ENCODE assay signal across 15 mouse cellular contexts in genomic region chr3:49807721-49808120, GRCm38 (mm10). TPM values are rescaled to one million over a fixed set of nuclear protein-coding genes. Genes with fewer than 3 reads are reported as not detected.
DNase-seq lines count a peak whose midpoint lies in the region; ATAC-seq and TF ChIP-seq lines count a peak whose summit lies in the region.
"Had no signal": no experiment of that assay in that cellular context is flagged by ENCODE, and none has a peak within 500 bp of the region (broad histone marks: within the 10 kb centered on the region; RNA-seq: fewer than 3 reads in every experiment).

No protein-coding gene starts in this region.

- DNase-seq in intestine, embryonic 14.5 days (ENCODE audit: low spot score), result no peak
- no peak for DNase-seq in lung, adult 2 months
- peak; percentile 13 for DNase-seq in embryo, embryonic 11.5 days (ENCODE audit: low read depth, low spot score)
- no peak for DNase-seq in frontal cortex, postnatal 10 days (ENCODE audit: low spot score in 2 of 2)
- DNase-seq in frontal cortex, postnatal 14 days (ENCODE audit: low spot score in 2 of 2), result no peak
- DNase-seq: cerebellum, adult 18-20 months; heart, adult 2 months; lung, adult 18-20 months had no signal

- no peaks in the 10 kb centered on the region for H3K36me3 ChIP-seq in intestine, embryonic 14.5 days (ENCODE audit: control insufficient read depth, insufficient read depth, low read length)
- H3K36me3 ChIP-seq in intestine, postnatal 0 days (ENCODE audit: control insufficient read depth, insufficient read depth), result no peaks in the 10 kb centered on the region
- H3K36me3 ChIP-seq in lung, embryonic 16.5 days (ENCODE audit: control insufficient read depth, insufficient read depth, low read length), result no peaks in the 10 kb centered on the region
- H3K36me3 ChIP-seq in limb, embryonic 15.5 days, result no peaks in the 10 kb centered on the region
- H3K36me3 ChIP-seq: forebrain, embryonic 12.5 days; hindbrain, embryonic 15.5 days; neural tube, embryonic 13.5 days had no signal

- 32% methylated on average over 5 of the region's 5 CpGs for WGBS in intestine, embryonic 14.5 days
- WGBS in intestine, postnatal 0 days, result 48% methylated on average over 5 of the region's 5 CpGs
- WGBS in lung, embryonic 16.5 days, result 34% methylated on average over 5 of the region's 5 CpGs
- 59% methylated on average over 5 of the region's 5 CpGs for WGBS in lung, adult 2 months
- WGBS in limb, embryonic 15.5 days, result 11% methylated on average over 5 of the region's 5 CpGs

- no peaks in the 10 kb centered on the region for H3K9me3 ChIP-seq in intestine, embryonic 14.5 days (ENCODE audit: control insufficient read depth, low read length)
- H3K9me3 ChIP-seq in intestine, postnatal 0 days (ENCODE audit: control insufficient read depth), result no peaks in the 10 kb centered on the region
- no peaks in the 10 kb centered on the region for H3K9me3 ChIP-seq in lung, embryonic 16.5 days (ENCODE audit: control insufficient read depth, low read length)
- no peaks in the 10 kb centered on the region for H3K9me3 ChIP-seq in limb, embryonic 15.5 days
- H3K9me3 ChIP-seq: forebrain, embryonic 12.5 days; hindbrain, embryonic 15.5 days; megakaryocyte, embryonic 14.5 days; neural tube, embryonic 13.5 days had no signal

- ATAC-seq in intestine, embryonic 14.5 days (replicated peaks; ENCODE audit: low FRiP score, low TSS enrichment, low read depth), result no peak
- ATAC-seq in intestine, postnatal 0 days, result no peak
- ATAC-seq in lung, embryonic 16.5 days (ENCODE audit: low read depth), result no peak
- ATAC-seq in limb, embryonic 15.5 days (ENCODE audit: insufficient number of reproducible peaks, low FRiP score, low TSS enrichment, low read depth), result no peak

- no peak overlapping the region for H3K9ac ChIP-seq in intestine, embryonic 14.5 days (ENCODE audit: low read length)
- no peak overlapping the region for H3K9ac ChIP-seq in intestine, postnatal 0 days (ENCODE audit: low read depth, low read length)
- H3K9ac ChIP-seq in lung, embryonic 16.5 days (ENCODE audit: low read length), result no peak overlapping the region
- no peak overlapping the region for H3K9ac ChIP-seq in limb, embryonic 15.5 days
- H3K9ac ChIP-seq: forebrain, embryonic 12.5 days; hindbrain, embryonic 15.5 days; neural tube, embryonic 13.5 days had no signal

- no peak for TF ChIP-seq POLR2A in lung, adult 2 months (IDR thresholded peaks at IDR 0.05; ENCODE audit: borderline replicate concordance, extremely low read depth, low read depth, low read length)

- TF ChIP-seq CTCF in intestine, postnatal 0 days (IDR thresholded peaks at IDR 0.05; ENCODE audit: low read depth), result no peak
- TF ChIP-seq CTCF in lung, adult 2 months (IDR thresholded peaks at IDR 0.05; ENCODE audit: insufficient read depth, low read length), result no peak

- H3K4me1 ChIP-seq in intestine, embryonic 14.5 days (replicated peaks; ENCODE audit: control insufficient read depth, insufficient read depth, low read length), result peaks cover 13% of the 10 kb centered on the region; the same call in 1 of the 2 replicates
- H3K4me1 ChIP-seq in intestine, postnatal 0 days (replicated peaks; ENCODE audit: control insufficient read depth, insufficient read depth, low read length), result no peaks in the 10 kb centered on the region
- H3K4me1 ChIP-seq in lung, embryonic 16.5 days (replicated peaks; ENCODE audit: control insufficient read depth, insufficient read depth, low read length), result peaks cover 4% of the 10 kb centered on the region; the same call in 1 of the 2 replicates
- H3K4me1 ChIP-seq in lung, adult 2 months (ENCODE audit: control insufficient read depth, insufficient read depth, low read length), result no peaks in the 10 kb centered on the region
- peaks cover 8% of the 10 kb centered on the region; the same call in 1 of the 2 replicates for H3K4me1 ChIP-seq in limb, embryonic 15.5 days
- H3K4me1 ChIP-seq: forebrain, embryonic 12.5 days; hindbrain, embryonic 15.5 days; megakaryocyte, embryonic 14.5 days; neural tube, embryonic 13.5 days had no signal

- 0 out of 2 replicates have a peak overlapping the region, but pooled peaks have one; percentile 4 for H3K4me2 ChIP-seq in intestine, embryonic 14.5 days (ENCODE audit: low read length)
- no peak overlapping the region for H3K4me2 ChIP-seq in intestine, postnatal 0 days (replicated peaks; ENCODE audit: low read depth)
- no peak overlapping the region for H3K4me2 ChIP-seq in lung, embryonic 16.5 days (ENCODE audit: low read depth, low read length)
- no peak overlapping the region for H3K4me2 ChIP-seq in limb, embryonic 15.5 days
- H3K4me2 ChIP-seq: forebrain, embryonic 12.5 days; hindbrain, embryonic 15.5 days; neural tube, embryonic 13.5 days had no signal

- no peak overlapping the region for H3K4me3 ChIP-seq in intestine, embryonic 14.5 days (ENCODE audit: low read depth, low read length)
- no peak overlapping the region for H3K4me3 ChIP-seq in intestine, postnatal 0 days (ENCODE audit: low read depth, low read length)
- no peak overlapping the region for H3K4me3 ChIP-seq in lung, embryonic 16.5 days (ENCODE audit: low read length)
- no peak overlapping the region for H3K4me3 ChIP-seq in lung, adult 2 months (replicated peaks; ENCODE audit: extremely low read depth, low read depth, low read length)
- H3K4me3 ChIP-seq in limb, embryonic 15.5 days, result no peak overlapping the region
- H3K4me3 ChIP-seq: forebrain, embryonic 12.5 days; heart, adult 2 months; hindbrain, embryonic 15.5 days; megakaryocyte, embryonic 14.5 days; neural tube, embryonic 13.5 days had no signal

- no peaks in the 10 kb centered on the region for H3K27me3 ChIP-seq in intestine, embryonic 14.5 days (replicated peaks; ENCODE audit: control insufficient read depth, insufficient read depth, low read length)
- no peaks in the 10 kb centered on the region for H3K27me3 ChIP-seq in intestine, postnatal 0 days (replicated peaks; ENCODE audit: control insufficient read depth, insufficient read depth, low read length)
- H3K27me3 ChIP-seq in lung, embryonic 16.5 days (ENCODE audit: control insufficient read depth, insufficient read depth, low read depth, low read length), result no peaks in the 10 kb centered on the region
- no peaks in the 10 kb centered on the region for H3K27me3 ChIP-seq in limb, embryonic 15.5 days
- H3K27me3 ChIP-seq: forebrain, embryonic 12.5 days; hindbrain, embryonic 15.5 days; megakaryocyte, embryonic 14.5 days; neural tube, embryonic 13.5 days had no signal

- peak overlapping the region; percentile 67 for H3K27ac ChIP-seq in intestine, embryonic 14.5 days (ENCODE audit: low read depth)
- no peak overlapping the region for H3K27ac ChIP-seq in intestine, postnatal 0 days (ENCODE audit: low read depth, low read length)
- H3K27ac ChIP-seq in lung, embryonic 16.5 days (ENCODE audit: low read length), result peak overlapping the region; percentile 21; the same call in 1 of the 2 replicates
- peak overlapping the region; percentile 73 for H3K27ac ChIP-seq in limb, embryonic 15.5 days
- H3K27ac ChIP-seq: forebrain, embryonic 12.5 days; heart, adult 2 months; hindbrain, embryonic 15.5 days; neural tube, embryonic 13.5 days had no signal

RNA-seq across cellular contexts. Expression of gene Pcdh18, which starts 50.6 kb away (rescaled TPM):
- polyA plus RNA-seq in intestine, embryonic 14.5 days (2014; fragmentation: Nextera tagmentation; extraction: Ambion mirVana), result 61.4 and 74.9 TPM in 2 replicates
- 9.2 and 9.7 TPM in 2 replicates for polyA plus RNA-seq in intestine, postnatal 0 days (2015; fragmentation: Nextera tagmentation; extraction: Ambion mirVana)
- polyA plus RNA-seq in lung, embryonic 16.5 days (2015; fragmentation: Nextera tagmentation; extraction: Ambion mirVana), result 46.8 and 56.7 TPM in 2 replicates
- 14.5 and 17.8 TPM in 2 replicates for polyA plus RNA-seq in lung, adult 2 months (2012; rRNA removed)
- polyA plus RNA-seq in limb, embryonic 15.5 days (2015; fragmentation: Nextera tagmentation; extraction: Ambion mirVana), result 87.5 and 103 TPM in 2 replicates
